Mouse (Mus musculus) cerebellum, adult 2 months (tissue): Measurements from ENCODE around the gene Gm47841.

Experiments
- CTCF ChIP-seq: fragments of 200-500 bp; IDR thresholded peaks from 2 replicates; pipeline ENCODE4 v1.5.1; 2011; ENCODE audit warnings: low read depth, mild to moderate bottlenecking, control low read depth, low read length, moderate library complexity, borderline replicate concordance; ENCODE audit not compliant: insufficient read depth
- POLR2A ChIP-seq: fragments of 200-500 bp; IDR thresholded peaks from 2 replicates; pipeline ENCODE4 v1.6.1; 2011; ENCODE audit warnings: low read length, control low read depth, borderline replicate concordance; ENCODE audit not compliant: insufficient read depth

GRCm38 (mm10) chr15:101076071-101077000 is 29.1 kb upstream of the Gm47841 start:
- TF ChIP-seq CTCF: no peak
- TF ChIP-seq POLR2A: no peak
